Mouse (Mus musculus): ENCODE measurements at regions not wholly inside any gene's neighbourhood (a gene's known extent, or its start where the extent isn't known, plus 50 kb on each side); places are given as distances from the start of the nearest gene placed in this dataset.

GRCm38 (mm10) chr6:140192526-140192925 lies 151.3 kb upstream of the Plcz1 start:
- no peak for TF ChIP-seq CTCF (IDR thresholded peaks at IDR 0.05; ENCODE audit: low read depth, low read length)
- no peak for TF ChIP-seq TAL1 (conservative IDR thresholded peaks at IDR 0.05; ENCODE audit: low read depth, low read length)
- TF ChIP-seq GATA1 (IDR thresholded peaks at IDR 0.05; ENCODE audit: borderline replicate concordance, low read length) = no peak
- TF ChIP-seq POLR2AphosphoS5 (IDR thresholded peaks at IDR 0.05; ENCODE audit: insufficient replicate concordance, low read depth, low read length) = no peak

All from G1E (cell line).